Mouse (Mus musculus): ENCODE measurements around the gene Ubxn6.

Gene Ubxn6

DNA sequence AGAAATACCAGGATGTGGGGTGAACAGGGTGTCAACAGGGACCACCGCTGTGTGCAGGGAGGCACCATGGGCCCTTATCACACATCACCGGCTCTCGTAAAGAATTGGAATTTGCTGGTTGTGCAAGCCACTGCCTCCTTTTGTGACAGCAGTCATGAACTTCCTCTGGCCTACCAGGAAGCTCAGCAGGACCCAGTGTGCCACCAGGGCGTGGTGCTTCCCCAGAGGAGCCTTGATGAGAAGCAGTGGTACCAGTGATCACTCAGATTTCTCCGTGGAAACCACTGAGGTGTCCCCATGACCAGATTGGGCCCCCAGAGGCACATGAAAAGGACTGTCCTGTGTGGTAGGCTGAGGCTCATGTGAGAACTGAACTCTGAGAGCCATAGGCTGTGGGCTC lies 51.4 kb downstream of the Ubxn6 start:
- DNase-seq (ENCODE audit: low spot score): no peak

DNA sequence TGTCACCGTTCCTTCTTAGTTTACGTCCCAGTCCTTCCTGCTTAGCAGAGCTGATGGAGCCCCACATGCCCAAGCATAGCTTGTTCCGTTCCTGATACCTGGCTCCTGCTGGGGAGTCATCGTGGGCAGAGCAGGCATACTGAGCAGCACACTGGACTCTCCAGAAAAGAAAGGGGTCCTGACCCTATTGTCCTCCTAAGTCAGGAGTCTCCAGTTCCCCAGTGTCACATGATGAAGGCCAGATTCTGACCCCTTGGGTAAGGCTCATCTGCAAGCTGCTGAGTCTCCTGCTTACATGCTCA lies 51.9 kb downstream of the Ubxn6 start:
- DNase-seq (ENCODE audit: low spot score): no peak

DNA sequence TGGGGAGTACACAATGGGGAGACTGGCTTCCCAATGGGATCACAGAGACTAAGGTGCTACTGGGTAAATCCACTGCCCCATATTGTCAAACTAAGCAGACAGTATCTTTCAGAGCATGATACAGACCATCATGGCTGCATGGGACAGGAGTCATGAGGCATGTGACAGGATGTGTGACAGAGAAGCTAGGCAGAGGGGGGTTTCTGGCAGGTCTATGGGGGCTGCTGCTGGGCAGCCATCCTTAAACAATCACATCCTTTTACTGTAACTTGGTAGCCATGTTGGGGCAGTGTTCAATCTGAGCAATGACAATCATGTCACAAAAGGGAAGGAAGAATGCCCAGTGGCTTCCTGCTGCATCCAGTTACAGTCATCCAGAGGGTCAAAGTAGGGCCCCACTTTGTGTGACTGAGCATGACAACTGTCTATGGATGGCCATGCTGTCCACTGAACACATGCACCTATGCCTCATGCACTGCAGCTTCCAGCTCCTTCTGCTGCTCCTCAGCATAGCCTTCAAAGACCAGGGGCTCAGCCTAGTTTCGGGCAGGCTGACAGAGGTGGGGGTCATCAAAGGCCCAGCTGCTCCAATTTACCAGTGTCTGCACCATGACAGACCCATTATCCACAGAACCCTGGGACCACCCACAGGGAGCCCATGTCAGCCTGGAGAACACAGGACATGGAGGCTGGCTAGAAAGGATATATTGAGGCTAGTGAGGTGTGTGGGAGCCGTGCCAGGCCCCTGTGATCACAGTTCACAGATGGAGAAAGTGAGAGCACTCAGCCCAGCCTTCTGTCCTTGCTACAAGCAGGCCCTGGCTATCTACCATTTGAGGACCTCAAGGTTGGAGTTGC lies 52.5 kb downstream of the Ubxn6 start:
- DNase-seq (ENCODE audit: low spot score): no peak

DNA sequence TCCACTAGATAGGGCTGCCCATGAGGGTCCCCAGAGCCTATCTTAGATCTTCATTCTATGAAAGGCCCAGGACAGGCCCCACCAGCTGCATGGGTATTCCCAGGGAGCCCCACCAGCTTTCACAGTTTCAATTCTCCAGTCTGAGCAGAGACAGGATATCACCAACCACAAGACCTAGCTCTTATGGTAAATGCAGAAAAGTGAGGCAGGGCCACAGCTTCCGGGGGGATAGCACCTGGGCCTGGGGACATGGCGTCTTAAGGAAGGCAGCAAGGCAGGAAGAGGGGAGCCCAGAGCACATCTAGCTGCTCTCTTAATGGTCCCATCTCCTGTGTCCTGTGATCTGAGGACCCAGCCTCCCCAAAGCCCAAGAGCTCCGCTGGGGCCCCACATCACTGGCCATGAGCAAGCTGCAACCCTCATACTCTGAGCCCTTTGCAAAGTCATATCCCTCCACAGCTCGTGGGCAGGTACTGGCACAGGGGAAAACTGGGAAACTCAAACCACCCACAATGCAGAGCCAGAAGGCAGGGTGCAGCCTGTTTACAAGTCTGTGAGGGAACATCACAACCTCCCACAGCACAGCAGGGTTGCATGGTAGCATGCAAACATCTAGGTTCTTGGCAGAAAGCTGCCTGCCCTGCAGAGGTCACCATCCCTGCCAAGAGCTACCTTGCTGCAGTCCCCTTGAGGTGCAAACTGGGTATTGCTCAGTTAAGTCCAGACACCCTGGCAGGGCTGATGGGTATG lies 53.5 kb downstream of the Ubxn6 start:
- no peak for DNase-seq (ENCODE audit: low spot score)

DNA sequence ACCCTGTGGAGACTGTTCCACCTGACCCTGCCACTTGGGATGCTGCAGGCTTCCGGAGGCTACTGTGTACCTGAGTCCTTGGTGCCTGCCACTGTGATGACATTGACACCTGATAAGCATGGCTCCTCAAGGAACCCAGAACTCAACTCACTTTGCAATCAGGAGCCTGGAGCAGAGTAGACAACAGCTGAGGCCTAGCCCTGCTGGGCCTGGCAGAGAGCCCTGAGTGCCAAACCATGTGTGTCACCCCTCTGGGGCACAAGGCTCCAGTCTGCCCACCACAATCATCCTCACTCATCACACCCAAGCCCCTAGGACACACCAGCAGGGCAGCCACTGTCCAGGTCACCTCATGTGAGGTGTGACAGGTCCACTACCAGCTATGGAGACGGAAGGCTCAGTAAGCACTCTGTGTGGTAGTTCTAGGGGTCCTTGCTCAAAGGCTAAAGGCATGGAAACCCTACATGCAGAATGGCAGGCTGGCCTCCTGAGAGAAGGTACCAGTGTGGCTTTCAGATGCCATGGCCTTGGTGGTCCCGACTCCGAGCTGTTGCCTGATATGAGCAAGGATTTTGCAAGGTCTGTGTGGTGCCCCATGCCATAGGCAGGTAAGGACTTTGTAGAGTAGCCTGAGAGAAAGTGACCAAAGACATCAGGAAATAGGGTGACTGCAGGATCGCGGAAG lies 54.3 kb downstream of the Ubxn6 start:
- no peak for DNase-seq (ENCODE audit: low spot score)

DNA sequence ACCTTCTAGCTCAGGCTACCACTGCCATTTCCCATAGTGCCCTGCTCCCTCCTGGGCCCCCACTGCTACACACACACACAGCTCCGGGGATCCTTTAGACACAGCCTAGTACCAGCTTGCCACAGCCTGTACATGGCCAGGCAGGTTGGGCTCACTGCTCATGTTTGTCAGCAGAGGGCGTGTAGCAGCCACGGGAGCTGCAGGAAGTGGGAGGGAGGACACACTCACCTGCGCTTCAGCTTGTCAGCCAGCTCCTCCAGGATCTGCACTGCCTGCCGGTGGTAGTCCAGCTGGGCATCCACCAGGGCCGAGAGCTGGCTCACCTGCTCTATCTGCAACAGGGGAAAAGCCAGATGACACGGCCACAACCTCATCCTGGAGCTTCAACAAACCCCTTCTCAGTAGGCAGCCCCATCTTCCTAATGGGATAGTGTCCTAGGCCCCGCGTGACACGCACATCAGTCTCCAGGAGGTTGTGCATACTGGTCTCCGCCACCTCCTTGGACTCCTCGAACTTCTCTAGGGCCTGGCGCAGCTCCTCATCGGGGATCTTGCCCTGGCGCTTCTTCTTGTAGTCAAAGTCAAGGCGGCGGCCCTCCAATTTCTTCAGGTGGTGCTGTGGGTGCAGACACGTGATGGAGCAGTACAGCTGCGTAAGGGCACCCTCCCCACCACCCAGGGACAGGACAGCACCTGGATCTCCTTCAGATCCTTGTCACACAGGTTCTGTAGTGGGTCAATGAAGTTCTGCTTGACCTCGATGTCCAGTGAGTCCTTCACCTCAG lies 56.3 kb downstream of the Ubxn6 start:
- no peak for DNase-seq (ENCODE audit: low spot score)

DNA sequence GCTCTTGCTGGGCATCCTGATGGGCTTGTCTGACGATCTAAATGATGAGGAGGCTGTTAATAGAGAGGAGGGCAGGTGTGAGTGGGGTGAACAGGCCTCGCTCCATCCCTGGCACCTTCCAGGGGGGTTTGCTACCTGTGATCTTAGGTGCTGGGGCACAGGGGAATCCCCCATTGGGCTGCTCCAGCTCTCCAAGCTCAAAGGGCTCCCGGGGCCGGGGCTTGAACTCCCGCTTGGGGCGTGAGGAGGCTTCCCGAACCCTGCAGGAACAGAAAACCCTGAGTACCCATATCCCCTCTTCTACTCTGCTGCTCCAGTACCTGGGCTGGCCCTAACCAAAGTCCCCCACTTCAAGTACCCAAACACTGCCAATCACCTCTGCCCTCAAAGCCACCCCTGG lies 57.0 kb downstream of the Ubxn6 start:
- DNase-seq (ENCODE audit: low spot score): no peak
